Mouse (Mus musculus): ENCODE results near the gene Macf1.

DNA sequence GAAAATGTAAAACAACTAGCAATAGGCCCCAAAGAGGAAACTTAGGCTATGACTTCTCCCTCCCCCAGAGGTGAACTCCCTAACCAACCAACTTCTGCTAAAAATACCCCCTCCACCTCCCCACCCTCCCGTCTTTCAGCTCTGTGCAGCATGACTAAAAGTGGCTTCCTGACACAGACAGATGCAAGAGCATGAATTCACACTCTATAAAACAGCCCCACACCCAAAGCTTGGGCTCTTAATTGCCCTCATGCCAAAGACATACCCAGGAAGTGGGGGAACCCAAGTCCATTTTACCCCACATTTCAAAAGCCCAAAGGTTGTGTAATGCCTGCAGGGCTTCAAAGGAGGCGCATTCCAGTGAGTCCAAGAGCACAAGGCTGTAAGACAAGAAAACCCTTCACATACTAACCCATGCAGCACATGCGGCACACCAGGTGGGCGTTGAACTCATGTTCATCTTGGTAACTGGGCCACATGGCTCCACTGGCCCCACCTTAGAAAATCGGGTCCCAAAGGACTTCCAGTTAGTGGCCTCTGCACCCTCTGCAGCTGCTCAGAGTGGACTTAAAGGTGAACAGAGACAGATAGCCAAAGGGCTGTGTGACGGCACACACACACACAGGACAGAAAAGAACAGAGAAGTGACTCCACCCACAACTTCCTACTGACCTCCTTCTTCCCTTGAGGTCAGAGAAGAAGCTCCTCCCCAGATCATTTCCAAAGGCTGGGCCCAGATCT is 119.9 kb downstream of the Macf1 start:
- no peak for TF ChIP-seq CTCF (IDR thresholded peaks at IDR 0.05; ENCODE audit: borderline replicate concordance, insufficient read depth, low read length)
- no peak for TF ChIP-seq POLR2A (IDR thresholded peaks at IDR 0.05; ENCODE audit: low read depth, low read length)

Measured in embryonic fibroblast, embryonic 13.5 days (primary cell).